ENCODE assay signal across 14 mouse cellular contexts in the genomic region with DNA sequence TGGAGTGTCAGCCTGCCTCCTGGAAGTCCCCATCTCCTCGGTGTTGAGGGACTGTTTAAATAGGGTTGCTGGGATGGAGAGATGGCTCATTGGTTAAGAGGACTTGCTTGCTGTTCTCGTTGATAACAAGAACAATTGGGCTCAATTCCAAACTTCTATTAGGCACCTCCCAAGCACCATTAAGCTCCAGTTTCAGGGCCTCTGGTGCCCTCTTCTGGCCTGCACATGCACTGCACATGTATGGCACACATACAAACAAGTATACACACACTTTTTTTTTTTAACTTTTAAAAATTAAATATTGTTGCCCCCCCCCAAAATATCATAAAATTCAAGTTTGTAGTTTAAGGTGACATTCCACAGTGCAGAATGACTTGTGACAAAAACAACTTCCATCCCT.
A peak's percentile ranks its signal among the peaks of the same experiment; 100 is the strongest.
DNase-seq lines count a peak whose midpoint lies in the region; ATAC-seq and TF ChIP-seq lines count a peak whose summit lies in the region.
"Had no signal": no experiment of that assay in that cellular context is flagged by ENCODE, and none has a peak within 500 bp of the region (broad histone marks: within the 10 kb centered on the region; RNA-seq: fewer than 3 reads in every experiment).

No protein-coding gene starts in this region.

- no peak overlapping the region for H3K4me2 ChIP-seq in intestine, postnatal 0 days (replicated peaks; ENCODE audit: low read depth)
- no peak overlapping the region for H3K4me2 ChIP-seq in intestine, embryonic 16.5 days (ENCODE audit: low read depth, low read length)
- H3K4me2 ChIP-seq in lung, embryonic 14.5 days: no peak overlapping the region
- H3K4me2 ChIP-seq: forebrain, embryonic 13.5 days; hindbrain, embryonic 12.5 days; midbrain, embryonic 15.5 days had no signal

- no peaks in the 10 kb centered on the region for H3K27me3 ChIP-seq in intestine, postnatal 0 days (replicated peaks; ENCODE audit: control insufficient read depth, insufficient read depth, low read length)
- no peaks in the 10 kb centered on the region for H3K27me3 ChIP-seq in intestine, embryonic 16.5 days (replicated peaks; ENCODE audit: control insufficient read depth, insufficient read depth, low read length)
- H3K27me3 ChIP-seq in lung, embryonic 14.5 days (ENCODE audit: insufficient read depth, low read length): no peaks in the 10 kb centered on the region
- H3K27me3 ChIP-seq: forebrain, embryonic 13.5 days had no signal

- no peak overlapping the region for H3K4me3 ChIP-seq in intestine, postnatal 0 days (ENCODE audit: low read depth, low read length)
- H3K4me3 ChIP-seq in intestine, embryonic 16.5 days (ENCODE audit: low read length): no peak overlapping the region
- H3K4me3 ChIP-seq in lung, embryonic 14.5 days (ENCODE audit: low read depth, low read length): no peak overlapping the region
- H3K4me3 ChIP-seq: forebrain, embryonic 13.5 days; hindbrain, embryonic 12.5 days; midbrain, embryonic 15.5 days had no signal

- H3K27ac ChIP-seq in intestine, postnatal 0 days (ENCODE audit: low read depth, low read length): no peak overlapping the region
- H3K27ac ChIP-seq in intestine, embryonic 16.5 days (ENCODE audit: low read length): no peak overlapping the region
- H3K27ac ChIP-seq in lung, embryonic 14.5 days (ENCODE audit: low read depth): no peak overlapping the region
- H3K27ac ChIP-seq: forebrain, embryonic 13.5 days; hindbrain, embryonic 12.5 days; midbrain, embryonic 15.5 days had no signal

- ATAC-seq in intestine, postnatal 0 days: no peak
- ATAC-seq in intestine, embryonic 16.5 days: no peak
- no peak for ATAC-seq in lung, embryonic 14.5 days (ENCODE audit: insufficient read depth)
- ATAC-seq in megakaryocyte-erythroid progenitor cell, adult 5-6 weeks (replicated peaks; ENCODE audit: low FRiP score, low TSS enrichment, poor library complexity, severe bottlenecking): peak; percentile 29
- ATAC-seq: forebrain, embryonic 13.5 days; midbrain, embryonic 15.5 days had no signal

- DNase-seq in lung, embryonic 14.5 days: peak; percentile 44
- no peak for DNase-seq in lung, postnatal 25 days (ENCODE audit: low spot score)
- peak; percentile 59 for DNase-seq in ES-CJ7 (ENCODE audit: low read depth, low spot score)
- no peak for DNase-seq in cerebellum, adult 9-11 months
- DNase-seq: cerebellum, adult 18-20 months; kidney, adult 11 months; lung, postnatal 4 days; right cerebral cortex, postnatal 14 days had no signal

- WGBS in intestine, postnatal 0 days: 52% methylated on average over 2 of the region's 2 CpGs
- 57% methylated on average over 2 of the region's 2 CpGs for WGBS in intestine, embryonic 16.5 days
- 45% methylated on average over 2 of the region's 2 CpGs for WGBS in lung, embryonic 14.5 days

- H3K9ac ChIP-seq in intestine, postnatal 0 days (ENCODE audit: low read depth, low read length): no peak overlapping the region
- H3K9ac ChIP-seq in intestine, embryonic 16.5 days (ENCODE audit: low read depth, low read length): no peak overlapping the region
- H3K9ac ChIP-seq in lung, embryonic 14.5 days: no peak overlapping the region
- H3K9ac ChIP-seq: forebrain, embryonic 13.5 days; hindbrain, embryonic 12.5 days; midbrain, embryonic 15.5 days had no signal

- peak; percentile 37; the same call in 1 of the 2 replicates for TF ChIP-seq CTCF in intestine, postnatal 0 days (IDR thresholded peaks at IDR 0.05; ENCODE audit: low read depth)
- TF ChIP-seq CTCF in lung, embryonic 14.5 days (IDR thresholded peaks at IDR 0.05; ENCODE audit: low read depth): peak; percentile 45

- no peaks in the 10 kb centered on the region for H3K36me3 ChIP-seq in intestine, postnatal 0 days (ENCODE audit: control insufficient read depth, insufficient read depth)
- no peaks in the 10 kb centered on the region for H3K36me3 ChIP-seq in intestine, embryonic 16.5 days (ENCODE audit: control insufficient read depth, insufficient read depth, low read length)
- H3K36me3 ChIP-seq in lung, embryonic 14.5 days (ENCODE audit: insufficient read depth): no peaks in the 10 kb centered on the region
- H3K36me3 ChIP-seq: hindbrain, embryonic 12.5 days; midbrain, embryonic 15.5 days had no signal

- no peaks in the 10 kb centered on the region for H3K4me1 ChIP-seq in intestine, postnatal 0 days (replicated peaks; ENCODE audit: control insufficient read depth, insufficient read depth, low read length)
- no peaks in the 10 kb centered on the region for H3K4me1 ChIP-seq in intestine, embryonic 16.5 days (ENCODE audit: control insufficient read depth, insufficient read depth, low read length)
- H3K4me1 ChIP-seq in lung, embryonic 14.5 days (ENCODE audit: insufficient read depth): no peaks in the 10 kb centered on the region
- H3K4me1 ChIP-seq: forebrain, embryonic 13.5 days; midbrain, embryonic 15.5 days had no signal

- H3K9me3 ChIP-seq in intestine, postnatal 0 days (ENCODE audit: control insufficient read depth): no peaks in the 10 kb centered on the region
- no peaks in the 10 kb centered on the region for H3K9me3 ChIP-seq in intestine, embryonic 16.5 days (ENCODE audit: control insufficient read depth, low read length)
- H3K9me3 ChIP-seq in lung, embryonic 14.5 days (ENCODE audit: low read depth, low read length): no peaks in the 10 kb centered on the region
- H3K9me3 ChIP-seq: forebrain, embryonic 13.5 days; hindbrain, embryonic 12.5 days; midbrain, embryonic 15.5 days had no signal

Comparison
In these comparisons a context has a peak if more than half of its experiments do, and no peak if none do; other contexts are left out.
1. DNase-seq: peak in lung, embryonic 14.5 days (single experiment) and ES-CJ7 (single experiment); none in lung, postnatal 25 days (single experiment) and cerebellum, adult 9-11 months (single experiment).